Mouse (Mus musculus): ENCODE data around the gene Eef2k. TPM values are rescaled to one million over a fixed set of nuclear protein-coding genes. Genes with fewer than 3 reads are reported as not detected.
A peak's percentile ranks its signal among the peaks of the same experiment; 100 is the strongest.

The Eef2k gene
- 10 to 100 TPM; 53.1 to 88.8 TPM for total RNA-seq (2021)
- long read RNA-seq, experiment 1, full-length matches to known transcripts = 11 of 21 reads
- long read RNA-seq, experiment 1, partial matches to known transcripts = 2 of 21 reads
- long read RNA-seq, experiment 1, other reads (novel, unspliced or antisense) = 8 of 21 reads
- long read RNA-seq, experiment 2, full-length matches to known transcripts = 18 of 46 reads
- long read RNA-seq, experiment 2, partial matches to known transcripts = 6 of 46 reads
- long read RNA-seq, experiment 2, other reads (novel, unspliced or antisense) = 22 of 46 reads

GRCm38 (mm10) chr7:120842345-120843036, at the start of gene Eef2k:
Gene Eef2k (plus strand): TSS chr7:120842831.
- Histone ChIP-seq H3K27ac (peak within 1 kb of the TSS; percentile 99), H3K4me3 (peak within 1 kb of the TSS; percentile 96)
- intact Hi-C loops (cut with DNase I) = no loop called here
- peak; percentile 97 for DNase-seq
- peak; percentile 35 for TF ChIP-seq CTCF (IDR thresholded peaks at IDR 0.05)

- Histone ChIP-seq H3K4me3 (no peak overlapping the region), H3K27ac (no peak overlapping the region)
- peak; percentile 25 for DNase-seq
- intact Hi-C loops (cut with DNase I) = no loop called here
- TF ChIP-seq CTCF (IDR thresholded peaks at IDR 0.05) = no peak
Observed at GRCm38 (mm10) chr7:120795544-120795943, 47.1 kb upstream of the Eef2k start.

- Histone ChIP-seq H3K4me3 (no peak overlapping the region), H3K27ac (no peak overlapping the region)
- DNase-seq = no peak
- intact Hi-C loops (cut with DNase I) = no loop called here
- no peak for TF ChIP-seq CTCF (IDR thresholded peaks at IDR 0.05)
Observed at GRCm38 (mm10) chr7:120796369-120796768, 46.3 kb upstream of the Eef2k start.

- TF ChIP-seq CTCF (IDR thresholded peaks at IDR 0.05) = no peak
- intact Hi-C loops (cut with DNase I) = no loop called here
- DNase-seq = no peak
- Histone ChIP-seq H3K4me3 (no peak overlapping the region), H3K27ac (no peak overlapping the region)
Observed at GRCm38 (mm10) chr7:120803268-120803667, 39.4 kb upstream of the Eef2k start.

- intact Hi-C loops (cut with DNase I) = no loop called here
- DNase-seq = no peak
- Histone ChIP-seq H3K4me3 (peak overlapping the region; percentile 52), H3K27ac (no peak overlapping the region)
- no peak for TF ChIP-seq CTCF (IDR thresholded peaks at IDR 0.05)
Observed at GRCm38 (mm10) chr7:120809705-120810104, 32.9 kb upstream of the Eef2k start.

GRCm38 (mm10) chr7:120811834-120812415, 30.7 kb upstream of the Eef2k start, which contains the start of gene Gm5737:
Gene Gm5737 (plus strand): TSS chr7:120812365.
- Histone ChIP-seq H3K27ac (no peak within 1 kb of the TSS), H3K4me3 (no peak within 1 kb of the TSS)
- no peak for TF ChIP-seq CTCF (IDR thresholded peaks at IDR 0.05)
- intact Hi-C loops (cut with DNase I) = no loop called here
- DNase-seq = no peak

GRCm38 (mm10) chr7:120817552-120817951, 25.1 kb upstream of the Eef2k start:
- Histone ChIP-seq H3K4me3 (no peak overlapping the region), H3K27ac (no peak overlapping the region)
- DNase-seq = no peak
- intact Hi-C loops (cut with DNase I) = no loop called here
- TF ChIP-seq CTCF (IDR thresholded peaks at IDR 0.05) = no peak

- DNase-seq = peak; percentile 91
- H3K27ac ChIP-seq = peak overlapping the region; percentile 90
- no peak for TF ChIP-seq CTCF (IDR thresholded peaks at IDR 0.05)
- intact Hi-C loops (cut with DNase I) = no loop called here
- H3K4me3 ChIP-seq = no peak overlapping the region
Observed at GRCm38 (mm10) chr7:120819386-120819785, 23.2 kb upstream of the Eef2k start.

GRCm38 (mm10) chr7:120823248-120823647, 19.4 kb upstream of the Eef2k start:
- intact Hi-C loops (cut with DNase I) = loop anchor here (1.0 to 2.0 kb wide), 2 partner anchors 68 to 153 kb away; partner anchors contain the start of gene Pdzd9
- Histone ChIP-seq H3K4me3 (no peak overlapping the region), H3K27ac (peak overlapping the region; percentile 48; the same call in 1 of the 2 replicates)
- peak; percentile 94 for TF ChIP-seq CTCF (IDR thresholded peaks at IDR 0.05)
- peak; percentile 72 for DNase-seq

- intact Hi-C loops (cut with DNase I) = no loop called here
- DNase-seq = no peak
- TF ChIP-seq CTCF (IDR thresholded peaks at IDR 0.05) = no peak
- H3K27ac ChIP-seq = no peak overlapping the region
- H3K4me3 ChIP-seq = no peak overlapping the region
Observed at GRCm38 (mm10) chr7:120825097-120825496, 17.5 kb upstream of the Eef2k start.

GRCm38 (mm10) chr7:120826408-120826807, 16.2 kb upstream of the Eef2k start:
- DNase-seq = peak; percentile 57
- Histone ChIP-seq H3K4me3 (no peak overlapping the region), H3K27ac (no peak overlapping the region)
- TF ChIP-seq CTCF (IDR thresholded peaks at IDR 0.05) = peak; percentile 72
- intact Hi-C loops (cut with DNase I) = no loop called here

- peak; percentile 79 for DNase-seq
- no peak for TF ChIP-seq CTCF (IDR thresholded peaks at IDR 0.05)
- peak overlapping the region; percentile 95 for H3K27ac ChIP-seq
- H3K4me3 ChIP-seq = peak overlapping the region; percentile 74
- intact Hi-C loops (cut with DNase I) = loop anchor here (10.0 kb wide), 1 partner anchor 284 kb away; no protein-coding TSS in a partner anchor
Observed at GRCm38 (mm10) chr7:120830431-120831381, 11.9 kb upstream of the Eef2k start.
